Mouse (Mus musculus) liver, adult 2 months (tissue): Measurements from ENCODE around the gene Ugt1a7c.

Experiments used
- CTCF ChIP-seq: fragments of 200-500 bp; IDR thresholded peaks from 2 replicates; pipeline ENCODE4 v1.5.1; 2011; ENCODE audit warnings: low read depth, low read length, control low read depth
- POLR2A ChIP-seq: fragments of 200-500 bp; IDR thresholded peaks from 2 replicates; pipeline ENCODE4 v1.6.1; 2011; ENCODE audit warnings: low read length, control low read depth; ENCODE audit not compliant: insufficient read depth; ENCODE audit errors: extremely low read depth

- TF ChIP-seq CTCF (no peak), POLR2A (no peak)
These were observed 127.4 kb downstream of the Ugt1a7c start for GRCm38 (mm10) chr1:88222216-88222615.
